Mouse (Mus musculus) gastrocnemius, adult 18-20 months (tissue): ENCODE data around the gene Rab37. TPM values are rescaled to one million over a fixed set of nuclear protein-coding genes. Genes with fewer than 3 reads are reported as not detected.

ENCODE experiments used
- DNase-seq: peaks from one replicate; pipeline ENCODE4 v3.0.0; 2021; ENCODE audit warnings: low spot score
- total RNA-seq, 2 experiments: library from RNA; stranded (reverse); gene quantifications; 2 replicates each; pipeline ENCODE4 v1.2.3; 2021

Gene Rab37
- total RNA-seq, 2 experiments from 2014 or later, result 0.36 TPM; not detected in 1

GRCm38 (mm10) chr11:115085064-115085463 lies 6.2 kb upstream of the Rab37 start:
- DNase-seq, result no peak

- no peak for DNase-seq
These were observed 5.0 kb upstream of the Rab37 start for GRCm38 (mm10) chr11:115086213-115086612.

GRCm38 (mm10) chr11:115089853-115090252 lies 1.4 kb upstream of the Rab37 start:
- no peak for DNase-seq

- DNase-seq, result no peak
These were observed 909 bp downstream of the Rab37 start for GRCm38 (mm10) chr11:115092140-115092539.

GRCm38 (mm10) chr11:115098203-115098932 lies 7.1 kb downstream of the Rab37 start:
- no peak for DNase-seq

GRCm38 (mm10) chr11:115099241-115099840 lies 8.1 kb downstream of the Rab37 start:
- no peak for DNase-seq

- DNase-seq, result no peak
These were observed 8.9 kb downstream of the Rab37 start for GRCm38 (mm10) chr11:115100032-115100621.

- no peak for DNase-seq
These were observed 9.5 kb downstream of the Rab37 start for GRCm38 (mm10) chr11:115100741-115101140.

- no peak for DNase-seq
These were observed 10.4 kb downstream of the Rab37 start for GRCm38 (mm10) chr11:115101615-115102051.

- DNase-seq, result no peak
These were observed 10.9 kb downstream of the Rab37 start for GRCm38 (mm10) chr11:115102116-115102515.

GRCm38 (mm10) chr11:115103470-115104413 lies 12.5 kb downstream of the Rab37 start:
- DNase-seq, result no peak

GRCm38 (mm10) chr11:115104769-115105563 lies 13.7 kb downstream of the Rab37 start:
- DNase-seq, result no peak

- no peak for DNase-seq
These were observed 15.4 kb downstream of the Rab37 start for GRCm38 (mm10) chr11:115106638-115107037.

GRCm38 (mm10) chr11:115107403-115107916 lies 16.2 kb downstream of the Rab37 start:
- DNase-seq, result no peak

- DNase-seq, result no peak
These were observed 16.9 kb downstream of the Rab37 start for GRCm38 (mm10) chr11:115108176-115108575.

GRCm38 (mm10) chr11:115110271-115110670 lies 19.0 kb downstream of the Rab37 start:
- no peak for DNase-seq

- DNase-seq, result no peak
These were observed 21.0 kb downstream of the Rab37 start for GRCm38 (mm10) chr11:115112196-115112595.

GRCm38 (mm10) chr11:115119409-115119808 lies 28.2 kb downstream of the Rab37 start:
- no peak for DNase-seq

GRCm38 (mm10) chr11:115128483-115128882 lies 37.3 kb downstream of the Rab37 start:
- no peak for DNase-seq

GRCm38 (mm10) chr11:115129508-115130126 lies 38.4 kb downstream of the Rab37 start:
- DNase-seq, result no peak
